Mouse (Mus musculus) gastrocnemius, adult 2 months (tissue): ENCODE results near the gene Cnih2. TPM values are rescaled to one million over a fixed set of nuclear protein-coding genes. Genes with fewer than 3 reads are reported as not detected.

ENCODE experiments used
- DNase-seq: peaks from one replicate; pipeline ENCODE4 v3.0.0; 2022
- H3K27ac ChIP-seq: fragments of 200-600 bp; 2 replicates; pipeline ENCODE4 v1.8.1; 2022; ENCODE audit warnings: mild to moderate bottlenecking
- H3K4me3 ChIP-seq: fragments of 200-600 bp; 2 replicates; pipeline ENCODE4 v1.8.1; 2022; ENCODE audit warnings: mild to moderate bottlenecking, moderate library complexity
- CTCF ChIP-seq: fragments of 200-600 bp; IDR thresholded peaks from 2 replicates; pipeline ENCODE4 v1.8.1; 2022; ENCODE audit warnings: antibody characterized with exemption, mild to moderate bottlenecking, moderate library complexity
- intact Hi-C: fragments of 180-260 bp; cut with DNase I; formaldehyde crosslinking; loops from one replicate; pipeline ENCODE4 v1.15.1; 2025
- total RNA-seq, 2 experiments: library from RNA; stranded (reverse); gene quantifications; 2 replicates each; pipeline ENCODE4 v1.2.3; 2021

Gene Cnih2
- total RNA-seq, 2 experiments from 2014 or later: 0.17 TPM; not detected in 1

DNA sequence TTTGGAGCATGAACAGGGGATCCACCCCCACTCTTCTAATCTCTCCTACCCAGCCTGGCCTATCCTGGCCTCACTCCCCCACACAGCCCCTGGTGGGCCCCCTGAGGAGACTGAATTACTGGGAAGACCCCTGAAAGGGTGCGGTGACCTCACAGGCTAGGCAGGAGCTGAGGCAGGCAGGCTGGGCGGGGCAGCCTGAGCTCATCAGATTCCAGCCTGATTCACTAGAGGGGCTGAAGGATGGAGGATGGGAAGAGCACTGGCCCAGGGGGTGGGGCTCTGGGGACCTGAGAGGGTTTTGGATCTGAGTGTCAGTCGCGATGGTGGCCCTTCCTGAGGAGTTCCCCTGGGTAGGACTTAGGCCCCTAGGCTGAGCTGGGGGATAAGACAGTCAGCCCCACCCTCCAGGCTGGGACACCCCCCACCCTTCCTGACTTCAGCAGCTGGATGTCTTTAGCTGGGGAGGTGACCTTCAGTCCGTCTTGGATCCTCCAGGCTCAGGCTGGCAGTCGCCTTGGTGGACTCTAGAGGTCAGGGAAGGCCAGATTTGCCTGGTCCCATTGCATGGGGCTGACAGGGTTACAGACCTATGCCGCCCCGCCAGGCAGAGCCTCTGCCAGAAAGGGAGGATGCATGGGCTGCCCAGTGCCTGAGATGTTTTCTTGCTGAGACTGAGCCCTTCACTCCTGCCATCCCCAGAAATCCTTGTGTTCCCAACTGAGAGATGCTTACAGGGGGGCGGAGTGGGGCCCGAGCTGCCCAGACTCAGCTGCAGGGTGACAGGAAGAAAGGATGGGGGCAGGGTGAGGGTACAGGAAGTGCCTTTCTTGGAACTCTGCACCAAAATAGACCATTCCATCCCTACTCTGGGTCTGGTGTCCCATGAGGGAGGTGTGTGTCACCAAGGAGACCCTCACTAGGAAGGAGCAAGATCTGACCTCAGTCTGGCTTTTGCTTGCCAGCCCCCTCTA, 39.2 kb downstream of the Cnih2 start:
- H3K4me3 ChIP-seq: peak overlapping the region; percentile 19
- no peak for TF ChIP-seq CTCF
- H3K27ac ChIP-seq: peak overlapping the region; percentile 82
- DNase-seq: peak; percentile 70
- intact Hi-C loops: no loop called here

DNA sequence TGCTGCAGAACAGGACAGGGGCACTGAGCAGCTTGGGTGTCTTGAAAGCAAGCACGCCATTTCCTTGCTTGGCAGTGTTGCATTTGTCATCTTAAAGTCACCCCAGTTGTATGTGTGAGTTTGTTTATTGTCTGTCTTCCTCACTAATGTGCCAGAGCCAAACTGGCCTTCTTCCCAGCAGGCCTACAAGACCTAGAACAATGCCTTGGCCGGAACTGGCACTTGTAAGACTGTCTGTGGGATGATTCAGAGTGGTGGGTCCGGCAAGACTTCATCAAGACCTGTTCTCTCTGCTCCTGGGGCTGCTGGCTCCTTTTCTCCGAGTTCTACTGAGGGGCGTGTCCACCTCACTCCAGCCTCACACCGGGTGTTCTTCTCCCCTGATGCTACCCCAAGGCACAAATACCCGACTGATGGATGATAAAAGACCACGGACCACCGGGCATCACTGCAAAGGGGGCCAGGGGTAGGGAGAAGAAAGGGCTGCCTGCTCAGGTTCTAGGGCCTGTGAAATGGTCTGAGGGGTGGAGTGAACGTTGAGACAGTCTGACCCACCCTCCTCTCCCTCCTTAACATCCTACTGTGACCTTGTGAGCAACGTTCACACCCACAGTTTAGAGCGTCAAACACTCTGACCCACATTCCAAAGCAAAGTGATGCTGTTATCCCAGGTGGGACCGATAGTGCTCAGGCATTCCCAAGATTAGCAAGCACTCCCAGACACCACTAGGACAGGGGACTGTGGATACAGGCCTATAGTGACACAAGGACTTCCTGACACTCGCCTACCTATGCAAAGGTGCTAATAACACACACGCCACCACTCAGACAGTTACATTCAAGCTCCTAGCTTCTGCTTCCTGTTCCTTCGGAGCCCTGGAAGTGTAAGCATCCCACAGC, 40.2 kb downstream of the Cnih2 start:
- DNase-seq: no peak
- Histone ChIP-seq H3K4me3 (no peak overlapping the region), H3K27ac (peak overlapping the region; percentile 82)
- TF ChIP-seq CTCF: no peak
- intact Hi-C loops: no loop called here

DNA sequence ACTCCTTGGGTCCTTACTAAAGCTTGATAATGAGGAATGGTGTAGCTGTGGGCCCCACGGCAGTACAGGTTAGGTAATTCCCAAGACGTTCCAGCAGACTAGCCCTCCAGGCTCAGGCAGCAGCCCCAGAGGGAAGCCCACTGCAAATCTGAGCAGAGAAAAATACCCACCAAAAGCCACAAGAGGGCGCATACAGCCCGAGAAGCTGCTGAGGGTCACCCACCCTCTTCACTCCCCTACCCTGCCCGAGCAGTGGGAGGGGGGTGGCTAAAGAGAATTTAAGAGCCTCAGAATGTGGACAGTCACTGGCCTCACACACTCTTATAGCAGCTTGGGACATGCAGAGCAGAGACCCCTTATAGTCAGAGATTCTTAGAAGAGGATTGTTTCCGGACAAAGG, 42.1 kb downstream of the Cnih2 start:
- intact Hi-C loops: loop anchor here (1.0 kb wide), 1 partner anchor 17 kb away; no protein-coding TSS in a partner anchor
- Histone ChIP-seq H3K4me3 (no peak overlapping the region), H3K27ac (no peak overlapping the region)
- peak; percentile 75 for TF ChIP-seq CTCF
- no peak for DNase-seq

DNA sequence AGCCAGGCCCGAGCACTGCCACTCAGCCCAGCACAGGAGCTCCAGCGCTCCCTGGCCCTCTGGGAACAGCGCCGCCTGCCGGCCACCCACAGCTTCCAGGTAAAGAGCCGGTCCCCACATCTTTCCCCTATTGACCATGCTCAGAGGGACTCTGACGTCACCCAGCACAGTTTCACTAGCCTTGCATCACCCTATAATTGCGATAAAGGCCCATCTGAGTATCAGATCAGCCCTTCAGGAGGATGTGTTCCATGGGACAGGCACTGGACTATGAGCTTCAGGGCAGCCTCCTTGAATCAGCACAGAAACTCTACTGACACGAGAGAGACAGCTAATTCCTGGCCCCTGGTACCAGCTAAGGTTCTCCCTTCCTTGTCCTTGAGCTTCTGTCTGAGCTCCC, 44.4 kb downstream of the Cnih2 start:
- peak; percentile 79 for TF ChIP-seq CTCF
- H3K4me3 ChIP-seq: no peak overlapping the region
- peak; percentile 69 for DNase-seq
- intact Hi-C loops: no loop called here
- H3K27ac ChIP-seq: no peak overlapping the region

DNA sequence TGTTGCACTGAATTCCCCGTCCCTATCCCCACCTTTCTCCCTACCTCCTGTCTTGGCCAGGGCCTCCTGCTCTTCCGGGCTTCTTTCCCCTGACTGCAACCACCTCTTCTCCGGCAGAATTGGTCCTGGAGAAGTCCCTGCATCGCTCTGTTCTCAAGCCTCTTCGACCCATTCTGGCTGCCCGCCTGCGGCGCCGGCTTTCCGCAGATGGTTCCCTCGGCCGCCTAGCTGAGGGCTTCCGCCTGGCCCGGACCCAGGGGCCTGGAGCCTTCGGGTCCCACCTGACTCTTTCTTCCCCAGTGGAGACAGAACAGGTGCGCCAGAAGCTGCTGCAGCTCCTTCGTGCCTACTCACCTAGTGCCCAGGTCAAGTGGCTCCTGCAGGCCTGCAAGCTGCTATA, 45.5 kb downstream of the Cnih2 start:
- H3K27ac ChIP-seq: no peak overlapping the region
- H3K4me3 ChIP-seq: no peak overlapping the region

DNA sequence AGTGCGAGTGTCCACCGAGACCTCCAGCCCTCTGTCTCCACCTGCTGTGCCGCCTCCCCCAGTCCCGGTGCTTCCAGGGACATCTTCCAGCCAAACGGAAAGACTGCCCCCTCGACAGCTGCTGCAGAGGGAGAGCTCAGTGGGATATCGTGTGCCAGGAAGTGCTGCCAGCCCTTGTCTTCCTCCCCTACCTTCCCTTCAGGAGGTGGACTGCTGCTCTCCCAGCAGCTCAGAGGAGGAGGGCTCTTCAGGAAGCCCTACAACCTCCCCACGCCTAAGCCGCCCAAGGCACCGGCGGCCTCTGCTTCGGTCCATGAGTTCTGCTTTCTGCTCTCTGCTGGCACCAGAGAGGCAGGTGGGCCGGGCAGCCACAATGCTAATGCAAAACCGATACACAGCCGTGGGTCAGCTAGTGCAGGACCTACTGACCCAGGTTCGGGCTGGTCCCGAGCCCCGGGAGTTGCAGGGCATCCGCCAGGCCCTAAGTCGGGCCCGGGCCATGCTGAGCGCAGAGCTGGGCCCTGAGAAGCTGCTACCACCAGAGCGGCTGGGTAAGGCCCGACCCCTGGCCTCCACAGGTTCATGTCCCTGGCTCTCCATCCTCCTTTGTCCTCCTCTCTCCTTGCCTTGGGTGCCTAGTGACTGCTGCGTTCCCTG, 46.0 kb downstream of the Cnih2 start:
- intact Hi-C loops: no loop called here
- no peak for TF ChIP-seq CTCF
- Histone ChIP-seq H3K4me3 (peak overlapping the region; percentile 5; the same call in 1 of the 2 replicates), H3K27ac (no peak overlapping the region)
- DNase-seq: peak; percentile 55

More for the DNA sequence above, 45.5 kb downstream of the Cnih2 start:
- TF ChIP-seq CTCF: no peak
- intact Hi-C loops: no loop called here
- DNase-seq: no peak

DNA sequence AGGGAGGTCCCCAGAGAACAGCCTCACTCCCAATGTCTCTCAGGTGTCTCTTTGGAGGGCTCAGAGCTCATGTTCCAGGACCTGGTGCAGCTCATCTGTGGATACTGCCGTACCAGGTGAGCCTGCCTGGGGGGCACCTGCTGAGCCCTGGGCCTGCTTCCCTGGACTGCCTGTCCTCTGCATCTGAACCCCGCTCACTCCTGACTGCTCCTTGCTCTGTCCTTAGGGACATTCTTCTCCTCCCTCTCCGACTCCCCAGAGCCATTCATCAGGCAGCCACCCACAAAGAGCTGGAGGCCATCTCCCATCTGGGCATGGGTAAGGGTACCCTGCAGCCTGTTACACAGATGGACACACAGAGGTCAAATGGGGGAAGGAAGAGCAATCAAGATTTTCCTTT, 46.8 kb downstream of the Cnih2 start:
- peak overlapping the region; percentile 68 for H3K4me3 ChIP-seq
- TF ChIP-seq CTCF: no peak
- DNase-seq: no peak
- H3K27ac ChIP-seq: 0 out of 2 replicates have a peak overlapping the region, but pooled peaks have one; percentile 65
- intact Hi-C loops: no loop called here

DNA sequence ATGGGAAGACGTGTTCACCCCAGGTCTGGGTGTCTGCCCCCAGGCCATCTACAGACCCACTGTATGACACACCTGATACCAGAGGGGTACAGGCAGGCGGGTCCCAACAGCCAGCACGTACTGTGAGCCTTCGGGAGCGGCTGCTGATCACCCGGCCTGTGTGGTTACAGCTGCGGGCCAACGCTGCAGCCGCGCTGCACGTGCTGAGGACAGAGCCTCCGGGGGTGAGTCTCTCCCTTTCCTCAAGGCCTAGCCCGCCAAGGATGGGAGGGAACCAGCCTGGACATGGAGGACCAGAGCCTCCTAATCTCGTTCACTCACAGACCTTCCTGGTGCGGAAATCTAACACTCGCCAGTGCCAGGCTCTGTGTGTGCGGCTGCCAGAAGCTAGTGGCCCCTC, 47.3 kb downstream of the Cnih2 start:
- no peak for DNase-seq
- intact Hi-C loops: no loop called here
- peak overlapping the region; percentile 65 for H3K27ac ChIP-seq
- peak overlapping the region; percentile 68 for H3K4me3 ChIP-seq
- no peak for TF ChIP-seq CTCF

DNA sequence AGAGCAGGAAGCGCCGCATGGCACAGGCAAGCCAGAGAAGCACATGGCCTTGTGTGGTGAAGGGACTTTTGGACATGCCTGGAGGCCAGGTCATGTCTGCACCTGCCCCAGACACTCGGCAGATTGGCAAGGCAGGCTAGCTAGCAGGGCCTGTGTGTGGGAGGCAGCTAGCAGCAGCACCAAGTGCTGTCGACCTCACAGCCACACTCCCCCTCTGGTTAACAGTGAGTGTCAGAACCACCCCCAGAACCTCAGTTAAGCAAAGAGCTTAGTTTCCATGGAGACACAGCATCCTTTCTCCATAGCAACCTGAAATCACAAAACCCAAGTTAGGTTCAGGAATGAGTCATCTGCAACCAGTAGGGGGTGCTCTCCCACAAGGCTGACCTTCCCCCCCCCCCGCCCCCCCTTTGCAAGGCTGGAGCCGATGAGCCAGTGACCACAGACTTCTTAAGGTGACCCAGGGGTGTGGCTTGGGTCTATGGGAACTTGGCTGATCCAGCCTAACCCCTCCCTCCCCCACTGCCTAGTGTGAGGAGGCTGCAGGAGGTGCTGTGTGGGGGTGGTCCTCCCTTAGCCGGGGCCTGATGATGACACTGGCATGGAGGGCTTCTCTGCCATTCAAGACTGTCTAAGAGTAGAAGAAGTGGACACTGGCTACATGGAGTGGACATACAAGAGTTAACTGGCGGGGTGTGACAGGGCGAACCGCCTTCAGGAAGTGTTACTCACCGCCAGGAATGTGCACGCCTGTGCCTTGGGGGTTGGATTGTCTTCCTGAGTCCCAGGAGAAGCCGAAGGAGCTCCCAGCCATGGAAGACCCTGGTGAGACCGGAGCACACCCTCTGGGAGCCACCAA, 48.0 kb downstream of the Cnih2 start, which contains the start of gene Rin1:
Gene Rin1 (plus strand): TSS at position 435 of the 859 bp plus-strand sequence.
- intact Hi-C loops: no loop called here
- TF ChIP-seq CTCF: peak; percentile 79
- H3K4me3 ChIP-seq: peak within 1 kb of the TSS; percentile 68
- peak; percentile 49 for DNase-seq
- peak within 1 kb of the TSS; percentile 65 for H3K27ac ChIP-seq

DNA sequence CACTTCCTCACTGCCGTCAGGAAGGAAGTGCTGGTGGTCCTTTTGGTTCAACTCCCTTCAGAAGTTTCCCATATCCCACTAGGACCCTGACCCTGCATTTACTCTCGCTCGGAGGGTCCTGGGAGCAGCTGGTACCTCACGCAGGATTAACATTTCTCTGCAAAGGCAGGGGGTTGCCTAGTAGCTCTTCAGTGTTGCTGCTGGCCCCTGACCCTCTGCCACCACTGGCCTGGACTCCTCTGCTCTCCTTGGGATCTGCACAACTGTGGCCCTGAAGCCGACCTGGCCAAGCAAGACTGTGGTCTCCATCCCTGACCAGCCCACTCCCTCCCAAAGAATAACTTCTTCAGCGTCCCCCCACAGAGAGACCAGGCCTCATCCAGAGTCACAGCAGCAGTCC, 49.0 kb downstream of the Cnih2 start:
- Histone ChIP-seq H3K4me3 (no peak overlapping the region), H3K27ac (no peak overlapping the region)
- DNase-seq: no peak
- TF ChIP-seq CTCF: no peak
- intact Hi-C loops: no loop called here
